Mouse (Mus musculus) bone marrow macrophage, adult 2 months (primary cell): ENCODE results near the gene Fmn2.

Experiments
- CTCF ChIP-seq: IDR thresholded peaks from 2 replicates; pipeline ENCODE4 v1.5.1; 2012; ENCODE audit warnings: low read depth, mild to moderate bottlenecking, low read length, moderate library complexity
- POLR2A ChIP-seq: IDR thresholded peaks from 2 replicates; pipeline ENCODE4 v1.6.1; 2012; ENCODE audit warnings: mild to moderate bottlenecking, low read depth, low read length, borderline replicate concordance

GRCm38 (mm10) chr1:174469736-174470135 is 31.9 kb upstream of the Fmn2 start:
- TF ChIP-seq POLR2A, result no peak
- TF ChIP-seq CTCF, result no peak
